In genomic region chr5:143084898-143085297, GRCm38 (mm10) we compare ENCODE assay signal across 8 mouse cellular contexts. TPM values are rescaled to one million over a fixed set of nuclear protein-coding genes. Genes with fewer than 3 reads are reported as not detected.
DNase-seq lines count a peak whose midpoint lies in the region; ATAC-seq lines count a peak whose summit lies in the region.

No protein-coding gene starts in this region.

- no peaks in the 10 kb centered on the region for H3K9me3 ChIP-seq in midbrain, embryonic 14.5 days (ENCODE audit: control insufficient read depth, low read length)
- no peaks in the 10 kb centered on the region for H3K9me3 ChIP-seq in midbrain, embryonic 16.5 days (replicated peaks; ENCODE audit: control insufficient read depth, low read length, poor library complexity, severe bottlenecking)

- no peak for ATAC-seq in midbrain, embryonic 14.5 days (ENCODE audit: low FRiP score, low TSS enrichment)
- no peak for ATAC-seq in midbrain, embryonic 16.5 days
- no peak for ATAC-seq in monocyte, adult 5-6 weeks (replicated peaks; ENCODE audit: insufficient number of reproducible peaks, low FRiP score, low TSS enrichment, poor library complexity, severe bottlenecking)

- H3K9ac ChIP-seq in midbrain, embryonic 14.5 days (replicated peaks; ENCODE audit: low read length) = no peak overlapping the region
- no peak overlapping the region for H3K9ac ChIP-seq in midbrain, embryonic 16.5 days (ENCODE audit: low read depth, low read length)

- H3K4me2 ChIP-seq in midbrain, embryonic 14.5 days (ENCODE audit: low read length) = no peak overlapping the region
- H3K4me2 ChIP-seq in midbrain, embryonic 16.5 days (ENCODE audit: low read length) = no peak overlapping the region

- H3K27me3 ChIP-seq in midbrain, embryonic 14.5 days (ENCODE audit: control insufficient read depth, insufficient read depth, low read length) = no peaks in the 10 kb centered on the region
- no peaks in the 10 kb centered on the region for H3K27me3 ChIP-seq in midbrain, embryonic 16.5 days (ENCODE audit: control insufficient read depth, insufficient read depth, low read depth, low read length)

- no peak overlapping the region for H3K27ac ChIP-seq in midbrain, embryonic 14.5 days (replicated peaks; ENCODE audit: low read depth, low read length)
- H3K27ac ChIP-seq in midbrain, embryonic 16.5 days (ENCODE audit: low read length) = no peak overlapping the region

- H3K4me1 ChIP-seq in midbrain, embryonic 14.5 days (ENCODE audit: control insufficient read depth, insufficient read depth, low read length) = no peaks in the 10 kb centered on the region
- H3K4me1 ChIP-seq in midbrain, embryonic 16.5 days (ENCODE audit: control insufficient read depth, insufficient read depth, low read length) = no peaks in the 10 kb centered on the region

- 67% methylated on average over 4 of the region's 4 CpGs for WGBS in midbrain, embryonic 14.5 days
- WGBS in midbrain, embryonic 16.5 days = 71% methylated on average over 4 of the region's 4 CpGs

- peak; percentile 32 for DNase-seq in gastrocnemius, postnatal 10 days
- DNase-seq in gastrocnemius, postnatal 25 days = no peak
- peak; percentile 72 for DNase-seq in midbrain, embryonic 14.5 days
- peak; percentile 78 for DNase-seq in ZHBTc4 (ENCODE audit: low read depth, low spot score)
- DNase-seq in embryo, embryonic 9.5 days (ENCODE audit: extremely low spot score) = peak; percentile 17
- peak; percentile 57 for DNase-seq in lung, postnatal 14 days

- no peak overlapping the region for H3K4me3 ChIP-seq in midbrain, embryonic 14.5 days (replicated peaks; ENCODE audit: low read depth, low read length)
- H3K4me3 ChIP-seq in midbrain, embryonic 16.5 days (ENCODE audit: low read depth, low read length) = no peak overlapping the region

- peaks cover 69% of the 10 kb centered on the region for H3K36me3 ChIP-seq in midbrain, embryonic 14.5 days (ENCODE audit: control insufficient read depth, insufficient read depth, low read length)
- peaks cover 11% of the 10 kb centered on the region; the same call in 1 of the 2 replicates for H3K36me3 ChIP-seq in midbrain, embryonic 16.5 days (ENCODE audit: control insufficient read depth, insufficient read depth, low read length)

RNA-seq across cellular contexts. Expression of gene Rnf216, which starts 27.9 kb away (rescaled TPM):
- total RNA-seq in gastrocnemius, postnatal 10 days (2021) = 10 to 100 TPM; 22.1 to 25.9 TPM
- 10 to 100 TPM; 14.8 to 16.1 TPM for total RNA-seq in gastrocnemius, postnatal 25 days (2021)
- polyA plus RNA-seq in midbrain, embryonic 14.5 days (2014; fragmentation: Nextera tagmentation; extraction: Ambion mirVana) = 28.9 and 32.1 TPM in 2 replicates
- 28.9 and 34.4 TPM in 2 replicates for polyA plus RNA-seq in midbrain, embryonic 16.5 days (2015; fragmentation: Nextera tagmentation; extraction: Ambion mirVana)
- 100 to 120 TPM (median 101 TPM) in 3 replicates for total RNA-seq in monocyte, adult 5-6 weeks (2017)
